16 mouse cellular contexts compared by ENCODE assay signal in the genomic region with DNA sequence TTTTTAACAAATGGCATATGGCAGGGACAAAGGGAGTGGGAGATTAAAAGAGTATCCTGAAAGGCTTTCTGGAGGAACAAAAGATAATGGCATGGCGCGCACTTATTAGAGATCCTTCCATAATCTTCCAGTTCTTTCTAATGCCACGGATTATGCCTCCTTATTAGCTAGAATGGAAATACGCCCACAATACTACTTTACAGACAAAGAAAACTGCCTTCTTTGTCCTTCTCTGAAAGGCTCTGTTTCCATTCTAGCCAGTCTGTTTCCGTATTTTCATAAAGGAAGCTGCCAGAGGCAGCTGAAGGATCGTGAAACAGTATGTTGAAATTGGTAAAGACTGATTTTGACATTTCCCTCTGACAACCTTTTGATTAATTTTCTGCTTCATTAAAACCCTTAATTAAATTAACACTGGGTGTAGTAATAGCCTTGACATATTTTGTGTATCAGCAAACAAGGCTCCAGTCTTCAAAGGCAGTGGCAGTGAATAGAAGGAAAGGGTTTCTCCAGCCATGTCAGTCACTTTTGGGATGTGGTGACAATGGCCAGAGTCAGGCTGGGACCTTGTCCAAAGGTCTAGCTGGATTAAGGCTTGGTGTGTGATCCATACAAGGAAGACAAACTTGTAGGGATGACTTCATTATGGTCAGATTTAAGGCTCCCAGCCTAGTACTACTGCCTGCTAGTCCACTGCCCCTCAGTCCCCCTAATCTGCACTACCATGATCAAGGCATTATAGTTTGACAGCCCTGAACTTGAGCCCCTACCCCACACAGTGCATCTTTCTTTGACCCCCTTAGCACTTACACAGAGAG.
DNase-seq lines count a peak whose midpoint lies in the region; ATAC-seq and TF ChIP-seq lines count a peak whose summit lies in the region.
"Had no signal": no experiment of that assay in that cellular context is flagged by ENCODE, and none has a peak within 500 bp of the region (broad histone marks: within the 10 kb centered on the region; RNA-seq: fewer than 3 reads in every experiment).

No protein-coding gene starts in this region.

- H3K36me3 ChIP-seq in neural tube, embryonic 12.5 days = no peaks in the 10 kb centered on the region
- no peaks in the 10 kb centered on the region for H3K36me3 ChIP-seq in neural tube, embryonic 15.5 days
- no peaks in the 10 kb centered on the region for H3K36me3 ChIP-seq in forebrain, embryonic 16.5 days (ENCODE audit: control insufficient read depth, insufficient read depth)
- H3K36me3 ChIP-seq in hindbrain, postnatal 0 days (ENCODE audit: insufficient read depth, low read length) = no peaks in the 10 kb centered on the region
- no peaks in the 10 kb centered on the region for H3K36me3 ChIP-seq in heart, embryonic 10.5 days
- H3K36me3 ChIP-seq: limb, embryonic 10.5 days; liver, embryonic 12.5 days had no signal

- H3K4me3 ChIP-seq in neural tube, embryonic 12.5 days = no peak overlapping the region
- no peak overlapping the region for H3K4me3 ChIP-seq in neural tube, embryonic 15.5 days (replicated peaks)
- H3K4me3 ChIP-seq in forebrain, embryonic 16.5 days (replicated peaks; ENCODE audit: low read length) = no peak overlapping the region
- H3K4me3 ChIP-seq in hindbrain, postnatal 0 days (ENCODE audit: low read length) = no peak overlapping the region
- no peak overlapping the region for H3K4me3 ChIP-seq in heart, embryonic 10.5 days
- H3K4me3 ChIP-seq: heart, adult 2 months; limb, embryonic 10.5 days; liver, embryonic 12.5 days had no signal

- no peak overlapping the region for H3K9ac ChIP-seq in neural tube, embryonic 12.5 days
- no peak overlapping the region for H3K9ac ChIP-seq in neural tube, embryonic 15.5 days (replicated peaks)
- H3K9ac ChIP-seq in forebrain, embryonic 16.5 days (replicated peaks; ENCODE audit: low read depth, low read length) = 0 out of 2 replicates have a peak overlapping the region, but pooled peaks have one; percentile 13
- no peak overlapping the region for H3K9ac ChIP-seq in hindbrain, postnatal 0 days (replicated peaks; ENCODE audit: low read length)
- H3K9ac ChIP-seq: liver, embryonic 12.5 days had no signal

- no peak for DNase-seq in hindbrain, postnatal 0 days (ENCODE audit: low spot score)
- peak; percentile 19 for DNase-seq in retina, postnatal 7 days (ENCODE audit: low read depth, low spot score)
- no peak for DNase-seq in MN1 (ENCODE audit: low spot score)
- DNase-seq in frontal cortex, postnatal 36 days (ENCODE audit: low spot score in 2 of 2) = no peak
- no peak for DNase-seq in heart, embryonic 10.5 days (ENCODE audit: low spot score)
- DNase-seq: cerebellum, adult 8-10 months; heart, adult 2 months; heart, postnatal 14 days; kidney, adult 11 months; kidney, postnatal 25 days; thymus, adult 2 months had no signal

- ATAC-seq in neural tube, embryonic 12.5 days (ENCODE audit: low FRiP score, low read depth) = peak; percentile 59; the same call in 1 of the 2 replicates
- ATAC-seq in neural tube, embryonic 15.5 days (ENCODE audit: low FRiP score) = no peak
- ATAC-seq in forebrain, embryonic 16.5 days = peak; percentile 77
- peak; percentile 49 for ATAC-seq in hindbrain, postnatal 0 days
- ATAC-seq: liver, embryonic 12.5 days had no signal

- H3K27ac ChIP-seq in neural tube, embryonic 12.5 days = no peak overlapping the region
- no peak overlapping the region for H3K27ac ChIP-seq in neural tube, embryonic 15.5 days (replicated peaks)
- H3K27ac ChIP-seq in forebrain, embryonic 16.5 days (ENCODE audit: low read length) = peak overlapping the region; percentile 70
- no peak overlapping the region for H3K27ac ChIP-seq in hindbrain, postnatal 0 days
- no peak overlapping the region for H3K27ac ChIP-seq in heart, embryonic 10.5 days
- H3K27ac ChIP-seq: heart, adult 2 months; limb, embryonic 10.5 days; liver, embryonic 12.5 days had no signal

- no peak for TF ChIP-seq CTCF in hindbrain, postnatal 0 days (IDR thresholded peaks at IDR 0.05; ENCODE audit: low read depth)

- no peaks in the 10 kb centered on the region for H3K27me3 ChIP-seq in neural tube, embryonic 12.5 days (replicated peaks)
- H3K27me3 ChIP-seq in neural tube, embryonic 15.5 days (replicated peaks) = no peaks in the 10 kb centered on the region
- H3K27me3 ChIP-seq in forebrain, embryonic 16.5 days (replicated peaks; ENCODE audit: control insufficient read depth, insufficient read depth, low read length) = no peaks in the 10 kb centered on the region
- no peaks in the 10 kb centered on the region for H3K27me3 ChIP-seq in hindbrain, postnatal 0 days (ENCODE audit: insufficient read depth, low read length)
- no peaks in the 10 kb centered on the region for H3K27me3 ChIP-seq in heart, embryonic 10.5 days (ENCODE audit: insufficient read depth, poor library complexity, severe bottlenecking)
- H3K27me3 ChIP-seq: liver, embryonic 12.5 days had no signal

- no peaks in the 10 kb centered on the region for H3K4me1 ChIP-seq in neural tube, embryonic 12.5 days
- H3K4me1 ChIP-seq in neural tube, embryonic 15.5 days = no peaks in the 10 kb centered on the region
- peaks cover 9% of the 10 kb centered on the region for H3K4me1 ChIP-seq in forebrain, embryonic 16.5 days (replicated peaks; ENCODE audit: control insufficient read depth, insufficient read depth, low read length)
- 0 out of 2 replicates have a peak, but pooled peaks cover 4% of the 10 kb centered on the region for H3K4me1 ChIP-seq in hindbrain, postnatal 0 days (ENCODE audit: insufficient read depth, low read length)
- H3K4me1 ChIP-seq in heart, embryonic 10.5 days = no peaks in the 10 kb centered on the region
- H3K4me1 ChIP-seq: limb, embryonic 10.5 days; liver, embryonic 12.5 days had no signal

- H3K9me3 ChIP-seq in neural tube, embryonic 12.5 days = no peaks in the 10 kb centered on the region
- no peaks in the 10 kb centered on the region for H3K9me3 ChIP-seq in neural tube, embryonic 15.5 days (replicated peaks)
- no peaks in the 10 kb centered on the region for H3K9me3 ChIP-seq in forebrain, embryonic 16.5 days (ENCODE audit: control insufficient read depth, low read length)
- no peaks in the 10 kb centered on the region for H3K9me3 ChIP-seq in hindbrain, postnatal 0 days (ENCODE audit: low read length)
- H3K9me3 ChIP-seq in heart, embryonic 10.5 days = no peaks in the 10 kb centered on the region
- H3K9me3 ChIP-seq: limb, embryonic 10.5 days; liver, embryonic 12.5 days had no signal

- no peak overlapping the region for H3K4me2 ChIP-seq in neural tube, embryonic 12.5 days (replicated peaks)
- no peak overlapping the region for H3K4me2 ChIP-seq in neural tube, embryonic 15.5 days
- H3K4me2 ChIP-seq in forebrain, embryonic 16.5 days (ENCODE audit: low read length) = no peak overlapping the region; the same call in 1 of the 2 replicates
- no peak overlapping the region for H3K4me2 ChIP-seq in hindbrain, postnatal 0 days (ENCODE audit: low read depth, low read length)
- H3K4me2 ChIP-seq: liver, embryonic 12.5 days had no signal

- WGBS in neural tube, embryonic 12.5 days = 53% methylated on average over 6 of the region's 6 CpGs
- 43% methylated on average over 6 of the region's 6 CpGs for WGBS in neural tube, embryonic 15.5 days
- 7% methylated on average over 6 of the region's 6 CpGs for WGBS in forebrain, embryonic 16.5 days
- 30% methylated on average over 6 of the region's 6 CpGs for WGBS in hindbrain, postnatal 0 days
- WGBS in heart, embryonic 10.5 days = 84% methylated on average over 6 of the region's 6 CpGs
